Mouse (Mus musculus) erythroblast, embryonic 14.5 days (primary cell): ENCODE results near the gene Gpt2. TPM values are rescaled to one million over a fixed set of nuclear protein-coding genes. Genes with fewer than 3 reads are reported as not detected.

ENCODE experiments used
- H3K27me3 ChIP-seq: 2 replicates; pipeline ENCODE4 v1.6.1; 2012; ENCODE audit warnings: inconsistent platforms; ENCODE audit not compliant: control insufficient read depth
- H3K36me3 ChIP-seq: 2 replicates; pipeline ENCODE4 v1.6.1; 2012; ENCODE audit warnings: mild to moderate bottlenecking, inconsistent platforms; ENCODE audit not compliant: control insufficient read depth
- H3K4me1 ChIP-seq: 2 replicates; pipeline ENCODE4 v1.6.1; 2012; ENCODE audit warnings: inconsistent platforms; ENCODE audit not compliant: control insufficient read depth
- H3K4me3 ChIP-seq: replicated peaks from 2 replicates; pipeline ENCODE3; 2012; ENCODE audit warnings: moderate library complexity, mild to moderate bottlenecking, inconsistent platforms
- H3K9me3 ChIP-seq: 2 replicates; pipeline ENCODE4 v1.6.1; 2012; ENCODE audit warnings: low read length, inconsistent platforms, mixed read lengths; ENCODE audit not compliant: control insufficient read depth
- GATA1 ChIP-seq: IDR thresholded peaks from 2 replicates; pipeline ENCODE4 v1.6.1; 2012; ENCODE audit warnings: low read length, inconsistent platforms, mixed read lengths
- TAL1 ChIP-seq: IDR thresholded peaks from 3 replicates; pipeline ENCODE4 v1.6.1; 2012; ENCODE audit warnings: low read length, inconsistent platforms, mixed read lengths
- polyA plus RNA-seq: library from polyadenylated mRNA; stranded (reverse); fragments of >175 nt; gene quantifications from 2 replicates; pipeline ENCODE4 v1.2.3, GENCODE M21; 2012

Gpt2 gene
- polyA plus RNA-seq, 1 experiment: not detected

- H3K4me3 ChIP-seq: no peak overlapping the region
- no peaks in the 10 kb centered on the region for H3K9me3 ChIP-seq
- H3K27me3 ChIP-seq: peaks cover 26% of the 10 kb centered on the region
- TF ChIP-seq TAL1: no peak
- TF ChIP-seq GATA1: no peak
- no peaks in the 10 kb centered on the region for H3K36me3 ChIP-seq
- H3K4me1 ChIP-seq: peaks cover 14% of the 10 kb centered on the region
Measured at GRCm38 (mm10) chr8:85496778-85497177, 4.4 kb downstream of the Gpt2 start.

DNA sequence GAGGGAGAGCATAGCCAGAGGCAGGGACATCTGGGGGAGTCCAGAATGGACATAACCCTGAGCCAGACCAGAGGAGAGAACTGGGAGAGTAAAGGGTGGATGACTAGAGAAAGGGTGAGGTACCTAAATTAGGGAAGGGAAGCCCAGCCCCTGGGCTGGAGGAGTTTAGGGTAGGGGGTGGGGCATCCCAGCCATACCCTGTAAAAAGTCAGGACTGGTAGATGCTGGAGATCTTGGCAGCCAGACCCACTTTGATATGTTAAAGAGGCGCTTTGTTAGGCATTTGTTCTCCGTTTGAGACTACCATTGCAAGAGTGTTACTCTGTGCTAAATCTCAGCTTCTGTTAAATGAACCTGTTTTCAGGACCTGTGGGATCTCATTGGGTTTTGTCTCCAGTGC, 6.2 kb downstream of the Gpt2 start:
- Histone ChIP-seq H3K4me1 (no peaks in the 10 kb centered on the region; the same call in 1 of the 2 replicates), H3K4me3 (no peak overlapping the region), H3K9me3 (no peaks in the 10 kb centered on the region), H3K36me3 (no peaks in the 10 kb centered on the region), H3K27me3 (peaks cover 9% of the 10 kb centered on the region)
- TF ChIP-seq GATA1: no peak
- TF ChIP-seq TAL1: no peak

GRCm38 (mm10) chr8:85500460-85500859, 8.1 kb downstream of the Gpt2 start:
- H3K4me3 ChIP-seq: no peak overlapping the region
- TF ChIP-seq TAL1: no peak
- TF ChIP-seq GATA1: no peak
- no peaks in the 10 kb centered on the region for H3K9me3 ChIP-seq
- H3K4me1 ChIP-seq: no peaks in the 10 kb centered on the region; the same call in 1 of the 2 replicates
- H3K27me3 ChIP-seq: no peaks in the 10 kb centered on the region
- peaks cover 2% of the 10 kb centered on the region; the same call in 1 of the 2 replicates for H3K36me3 ChIP-seq

- no peaks in the 10 kb centered on the region; the same call in 1 of the 2 replicates for H3K4me1 ChIP-seq
- no peak for TF ChIP-seq GATA1
- no peak for TF ChIP-seq TAL1
- H3K36me3 ChIP-seq: peaks cover 2% of the 10 kb centered on the region; the same call in 1 of the 2 replicates
- H3K27me3 ChIP-seq: no peaks in the 10 kb centered on the region
- H3K9me3 ChIP-seq: no peaks in the 10 kb centered on the region
- H3K4me3 ChIP-seq: no peak overlapping the region
Measured at GRCm38 (mm10) chr8:85500955-85501685, 8.7 kb downstream of the Gpt2 start.

DNA sequence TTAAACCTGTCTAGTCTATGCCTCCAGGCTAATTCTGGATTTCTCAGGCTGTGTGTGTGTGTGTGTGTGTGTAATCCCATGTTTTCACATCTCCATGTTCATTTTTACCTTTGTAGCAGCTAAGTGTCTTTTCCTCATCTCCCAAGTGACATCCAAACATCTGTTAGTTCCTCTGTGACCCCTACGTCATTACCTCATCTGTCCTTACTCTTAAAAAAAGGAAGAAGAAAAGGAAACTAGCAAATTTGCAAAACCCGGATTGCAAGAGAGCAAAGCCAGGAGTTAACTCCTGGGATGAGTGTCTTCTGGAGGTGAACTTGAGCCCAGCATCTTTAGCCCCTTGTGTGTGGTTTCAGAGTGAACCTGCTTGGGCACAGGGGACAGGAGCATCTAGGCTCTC, 10.0 kb downstream of the Gpt2 start:
- TF ChIP-seq TAL1: no peak
- no peaks in the 10 kb centered on the region; the same call in 1 of the 2 replicates for H3K4me1 ChIP-seq
- no peaks in the 10 kb centered on the region for H3K9me3 ChIP-seq
- H3K36me3 ChIP-seq: peaks cover 2% of the 10 kb centered on the region; the same call in 1 of the 2 replicates
- no peaks in the 10 kb centered on the region for H3K27me3 ChIP-seq
- H3K4me3 ChIP-seq: no peak overlapping the region

- peaks cover 2% of the 10 kb centered on the region; the same call in 1 of the 2 replicates for H3K36me3 ChIP-seq
- no peak for TF ChIP-seq GATA1
- no peak for TF ChIP-seq TAL1
- H3K9me3 ChIP-seq: no peaks in the 10 kb centered on the region
- no peaks in the 10 kb centered on the region for H3K27me3 ChIP-seq
- no peaks in the 10 kb centered on the region; the same call in 1 of the 2 replicates for H3K4me1 ChIP-seq
- H3K4me3 ChIP-seq: no peak overlapping the region
Measured at GRCm38 (mm10) chr8:85503065-85503464, 10.7 kb downstream of the Gpt2 start.

GRCm38 (mm10) chr8:85504704-85505103, 12.3 kb downstream of the Gpt2 start:
- TF ChIP-seq GATA1: no peak
- TF ChIP-seq TAL1: no peak
- Histone ChIP-seq H3K4me1 (no peaks in the 10 kb centered on the region), H3K9me3 (no peaks in the 10 kb centered on the region), H3K36me3 (peaks cover 2% of the 10 kb centered on the region; the same call in 1 of the 2 replicates), H3K4me3 (no peak overlapping the region), H3K27me3 (no peaks in the 10 kb centered on the region)

DNA sequence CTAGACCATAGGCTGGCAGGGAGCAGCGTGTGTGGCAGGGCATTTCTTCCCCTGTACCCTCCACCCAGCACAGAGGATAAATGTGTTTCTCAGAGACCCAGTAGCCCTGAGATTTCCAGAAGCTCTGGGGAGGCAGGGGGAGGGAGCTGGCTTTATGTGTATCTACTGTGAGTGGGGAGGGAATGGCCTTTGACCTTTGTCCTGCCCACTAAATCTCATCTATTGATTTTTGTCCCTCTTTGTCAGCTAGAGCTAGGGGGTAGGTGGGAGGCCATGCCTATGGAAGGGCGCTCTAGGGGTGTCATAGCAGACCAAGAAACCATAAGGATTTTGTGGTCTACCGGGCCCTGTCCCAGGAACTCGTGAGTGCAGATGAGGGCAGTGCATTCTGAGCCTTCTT, 14.2 kb downstream of the Gpt2 start:
- no peaks in the 10 kb centered on the region for H3K4me1 ChIP-seq
- TF ChIP-seq TAL1: no peak
- TF ChIP-seq GATA1: no peak
- H3K36me3 ChIP-seq: peaks cover 5% of the 10 kb centered on the region; the same call in 1 of the 2 replicates
- H3K4me3 ChIP-seq: no peak overlapping the region
- H3K9me3 ChIP-seq: no peaks in the 10 kb centered on the region
- H3K27me3 ChIP-seq: no peaks in the 10 kb centered on the region

- Histone ChIP-seq H3K27me3 (no peaks in the 10 kb centered on the region), H3K36me3 (peaks cover 5% of the 10 kb centered on the region; the same call in 1 of the 2 replicates), H3K4me3 (no peak overlapping the region), H3K4me1 (no peaks in the 10 kb centered on the region), H3K9me3 (no peaks in the 10 kb centered on the region)
- no peak for TF ChIP-seq TAL1
- TF ChIP-seq GATA1: no peak
Measured at GRCm38 (mm10) chr8:85508661-85509060, 16.3 kb downstream of the Gpt2 start.

DNA sequence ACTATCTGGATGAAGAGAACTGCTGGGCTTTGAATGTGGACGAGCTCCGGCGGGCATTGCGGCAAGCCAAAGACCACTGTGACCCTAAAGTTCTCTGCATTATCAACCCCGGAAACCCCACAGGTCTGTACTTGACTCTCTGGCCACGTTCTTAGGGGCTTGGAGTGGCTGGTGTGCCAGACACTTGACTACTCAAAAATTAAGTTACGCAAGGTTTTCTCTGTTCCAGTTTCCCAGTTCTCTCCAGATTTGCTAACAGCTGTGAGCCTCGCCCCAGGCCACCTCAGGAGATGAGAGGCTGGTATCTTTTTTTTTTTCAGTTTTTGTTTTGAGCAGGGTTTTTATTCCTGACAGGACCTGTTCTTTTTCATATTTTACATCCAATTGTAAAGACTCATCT, 19.9 kb downstream of the Gpt2 start:
- Histone ChIP-seq H3K36me3 (peaks cover 3% of the 10 kb centered on the region; the same call in 1 of the 2 replicates), H3K4me3 (no peak overlapping the region), H3K9me3 (no peaks in the 10 kb centered on the region), H3K4me1 (no peaks in the 10 kb centered on the region), H3K27me3 (no peaks in the 10 kb centered on the region)
- no peak for TF ChIP-seq GATA1
- no peak for TF ChIP-seq TAL1
